Mouse (Mus musculus): ENCODE data around the gene Gclm.

DNA sequence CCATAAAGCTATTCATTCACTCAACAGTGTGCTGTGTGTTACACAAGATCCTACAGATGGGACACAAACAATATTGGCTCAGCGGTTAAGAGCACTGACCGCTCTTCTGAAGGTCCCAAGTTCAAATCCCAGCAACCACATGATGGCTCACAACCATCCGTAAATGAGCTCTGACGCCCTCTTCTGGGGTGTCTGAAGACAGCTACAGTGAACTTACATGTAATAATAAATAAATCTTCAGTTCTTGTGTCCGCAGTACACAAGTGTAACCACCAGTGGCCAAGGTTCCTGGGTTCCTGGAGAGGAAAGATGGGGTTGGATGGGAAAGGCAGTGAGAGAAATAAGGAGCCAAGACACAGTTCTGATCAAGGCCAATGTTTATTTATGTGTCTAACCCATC lies 24.6 kb downstream of the Gclm start:
- no peak for TF ChIP-seq CTCF (IDR thresholded peaks at IDR 0.05; ENCODE audit: extremely low read depth, insufficient read length, insufficient replicate concordance, low read depth, low read length)
- no peak for TF ChIP-seq POLR2A (IDR thresholded peaks at IDR 0.05; ENCODE audit: low read depth, low read length)
